ENCODE assay signal across 8 mouse cellular contexts in genomic region chr3:119154604-119155444, GRCm38 (mm10).
DNase-seq lines count a peak whose midpoint lies in the region; ATAC-seq lines count a peak whose summit lies in the region.

No protein-coding gene starts in this region.

- 0 out of 2 replicates have a peak, but pooled peaks cover 4% of the 10 kb centered on the region for H3K27me3 ChIP-seq in hindbrain, embryonic 13.5 days
- no peaks in the 10 kb centered on the region for H3K27me3 ChIP-seq in neural tube, embryonic 14.5 days (ENCODE audit: control insufficient read depth, insufficient read depth, low read length)

- H3K27ac ChIP-seq in hindbrain, embryonic 13.5 days, result peak overlapping the region; percentile 72
- H3K27ac ChIP-seq in neural tube, embryonic 14.5 days (ENCODE audit: low read depth, low read length), result peak overlapping the region; percentile 44; the same call in 1 of the 2 replicates

- H3K4me2 ChIP-seq in hindbrain, embryonic 13.5 days, result peak overlapping the region; percentile 55
- H3K4me2 ChIP-seq in neural tube, embryonic 14.5 days (ENCODE audit: low read depth, low read length), result peak overlapping the region; percentile 47

- peak; percentile 90 for ATAC-seq in hindbrain, embryonic 13.5 days (ENCODE audit: low FRiP score)
- peak; percentile 93 for ATAC-seq in neural tube, embryonic 14.5 days (ENCODE audit: low read depth)

- intact Hi-C loops in left cerebral cortex, postnatal 25 days (cut with DNase I), result no loop called here
- intact Hi-C loops in left cerebral cortex, postnatal 10 days (cut with DNase I), result no loop called here
- intact Hi-C loops in gastrocnemius, postnatal 14 days (cut with DNase I; ENCODE audit: low total_unique reads), result no loop called here

- peak; percentile 9 for DNase-seq in adrenal gland, postnatal 14 days
- DNase-seq in adrenal gland, postnatal 4 days (ENCODE audit: low spot score in 2 of 2), result no peak
- DNase-seq in left cerebral cortex, postnatal 25 days (ENCODE audit: low spot score in 2 of 2), result peak; percentile 9 to 12
- DNase-seq in left cerebral cortex, postnatal 10 days (ENCODE audit: extremely low spot score in 1 of 2, low spot score in 2 of 2), result no peak
- DNase-seq in gastrocnemius, postnatal 14 days, result no peak
- DNase-seq in adipocyte (ENCODE audit: low spot score), result no peak

- peak overlapping the region; percentile 66 for H3K9ac ChIP-seq in hindbrain, embryonic 13.5 days
- H3K9ac ChIP-seq in neural tube, embryonic 14.5 days (replicated peaks; ENCODE audit: low read depth, low read length), result peak overlapping the region; percentile 41

- H3K4me1 ChIP-seq in hindbrain, embryonic 13.5 days (replicated peaks), result peaks cover 14% of the 10 kb centered on the region
- H3K4me1 ChIP-seq in neural tube, embryonic 14.5 days (ENCODE audit: control insufficient read depth, insufficient read depth, low read length), result peaks cover 8% of the 10 kb centered on the region; the same call in 1 of the 2 replicates

- peak overlapping the region; percentile 32 for H3K4me3 ChIP-seq in hindbrain, embryonic 13.5 days
- H3K4me3 ChIP-seq in neural tube, embryonic 14.5 days (ENCODE audit: low read depth, low read length), result peak overlapping the region; percentile 25

- 8% methylated on average over 17 of the region's 17 CpGs for WGBS in hindbrain, embryonic 13.5 days
- 4% methylated on average over 17 of the region's 17 CpGs for WGBS in neural tube, embryonic 14.5 days

- H3K9me3 ChIP-seq in hindbrain, embryonic 13.5 days, result no peaks in the 10 kb centered on the region
- H3K9me3 ChIP-seq in neural tube, embryonic 14.5 days (ENCODE audit: control insufficient read depth, low read length), result no peaks in the 10 kb centered on the region

- H3K36me3 ChIP-seq in hindbrain, embryonic 13.5 days, result no peaks in the 10 kb centered on the region
- H3K36me3 ChIP-seq in neural tube, embryonic 14.5 days (ENCODE audit: control insufficient read depth, insufficient read depth, low read length), result no peaks in the 10 kb centered on the region

Comparison
In these comparisons a context has a peak if more than half of its experiments do, and no peak if none do; other contexts are left out.
1. DNase-seq: peak in adrenal gland, postnatal 14 days (single experiment) and left cerebral cortex, postnatal 25 days (2 of 2); none in adrenal gland, postnatal 4 days (0 of 2), left cerebral cortex, postnatal 10 days (0 of 2), gastrocnemius, postnatal 14 days (single experiment) and adipocyte (single experiment).